Mouse (Mus musculus) hindbrain, embryonic 12.5 days (tissue): Measurements from ENCODE around the gene Myo1d. TPM values are rescaled to one million over a fixed set of nuclear protein-coding genes. Genes with fewer than 3 reads are reported as not detected.
A peak's percentile ranks its signal among the peaks of the same experiment; 100 is the strongest.

Experiments used
- ATAC-seq: fragments of 200-750 bp; cut with Nextera tagmentation; 2 replicates; pipeline ENCODE4 v1.8.0; 2017; ENCODE audit warnings: moderate TSS enrichment; ENCODE audit not compliant: low FRiP score
- H3K27ac ChIP-seq: fragments of 300-500 bp; sonication (generic); 2 replicates; pipeline ENCODE4 v1.5.1; 2016; ENCODE audit warnings: mild to moderate bottlenecking
- H3K27me3 ChIP-seq: fragments of 300-500 bp; sonication (generic); 2 replicates; pipeline ENCODE4 v1.6.1; 2016; ENCODE audit warnings: mild to moderate bottlenecking
- H3K36me3 ChIP-seq: fragments of 300-500 bp; sonication (generic); 2 replicates; pipeline ENCODE4 v1.6.1; 2016; ENCODE audit warnings: mild to moderate bottlenecking
- H3K4me1 ChIP-seq: fragments of 300-500 bp; sonication (generic); 2 replicates; pipeline ENCODE4 v1.6.1; 2016
- H3K4me2 ChIP-seq: fragments of 300-500 bp; sonication (generic); replicated peaks from 2 replicates; pipeline ENCODE4 v1.6.1; 2016; ENCODE audit warnings: mild to moderate bottlenecking
- H3K4me3 ChIP-seq: fragments of 300-500 bp; sonication (generic); 2 replicates; pipeline ENCODE4 v1.5.1; 2016; ENCODE audit warnings: mild to moderate bottlenecking
- H3K9ac ChIP-seq: fragments of 300-500 bp; sonication (generic); 2 replicates; pipeline ENCODE4 v1.6.1; 2016; ENCODE audit warnings: mild to moderate bottlenecking, moderate library complexity
- H3K9me3 ChIP-seq: fragments of 300-500 bp; sonication (generic); replicated peaks from 2 replicates; pipeline ENCODE4 v1.6.1; 2016; ENCODE audit warnings: mild to moderate bottlenecking
- WGBS: fragments of 180-500 bp; shearing (Covaris S2); methylation state at CpG from one replicate; pipeline ENCODE4 v1.1.7; 2016; 5-methylcytosine and 5-hydroxymethylcytosine counted together
- polyA plus RNA-seq: library from polyadenylated mRNA; unstranded; fragments of >200 nt; fragmentation: Nextera tagmentation; extraction: Ambion mirVana; gene quantifications from 2 replicates; pipeline ENCODE4 v1.2.1, GENCODE M21; 2016

The Myo1d gene
- polyA plus RNA-seq, 1 experiment from 2014 or later: 4.5 TPM

- Histone ChIP-seq H3K27ac (peak overlapping the region; percentile 99), H3K4me2 (peak overlapping the region; percentile 31), H3K4me1 (peaks cover 45% of the 10 kb centered on the region), H3K9ac (peak overlapping the region; percentile 47; the same call in 1 of the 2 replicates), H3K36me3 (no peaks in the 10 kb centered on the region), H3K9me3 (no peaks in the 10 kb centered on the region), H3K27me3 (no peaks in the 10 kb centered on the region), H3K4me3 (no peak overlapping the region)
- 34% methylated on average over 6 of the region's 6 CpGs for WGBS
- peak; percentile 44; the same call in 1 of the 2 replicates for ATAC-seq
Observed at GRCm38 (mm10) chr11:80504519-80505385, 275.1 kb downstream of the Myo1d start.

- H3K4me2 ChIP-seq: peak overlapping the region; percentile 31
- no peaks in the 10 kb centered on the region for H3K9me3 ChIP-seq
- peaks cover 49% of the 10 kb centered on the region for H3K4me1 ChIP-seq
- 13% methylated on average over 13 of the region's 13 CpGs for WGBS
- H3K27ac ChIP-seq: peak overlapping the region; percentile 99
- H3K36me3 ChIP-seq: no peaks in the 10 kb centered on the region
- H3K9ac ChIP-seq: peak overlapping the region; percentile 53; the same call in 1 of the 2 replicates
- peak; percentile 95 for ATAC-seq
- no peaks in the 10 kb centered on the region for H3K27me3 ChIP-seq
- no peak overlapping the region for H3K4me3 ChIP-seq
Observed at GRCm38 (mm10) chr11:80503726-80504452, 275.9 kb downstream of the Myo1d start.

- H3K4me1 ChIP-seq: peaks cover 50% of the 10 kb centered on the region
- no peaks in the 10 kb centered on the region for H3K9me3 ChIP-seq
- 0 out of 2 replicates have a peak overlapping the region, but pooled peaks have one; percentile 53 for H3K9ac ChIP-seq
- WGBS: 76% methylated on average over 6 of the region's 6 CpGs
- H3K4me3 ChIP-seq: no peak overlapping the region
- H3K27me3 ChIP-seq: no peaks in the 10 kb centered on the region
- H3K27ac ChIP-seq: peak overlapping the region; percentile 99
- no peaks in the 10 kb centered on the region for H3K36me3 ChIP-seq
- ATAC-seq: no peak
- peak overlapping the region; percentile 31; the same call in 1 of the 2 replicates for H3K4me2 ChIP-seq
Observed at GRCm38 (mm10) chr11:80503281-80503680, 276.5 kb downstream of the Myo1d start.

- WGBS: 78% methylated on average over 4 of the region's 4 CpGs
- peaks cover 40% of the 10 kb centered on the region for H3K4me1 ChIP-seq
Observed at GRCm38 (mm10) chr11:80499550-80499952, 280.3 kb downstream of the Myo1d start.

GRCm38 (mm10) chr11:80498328-80499070 is 281.3 kb downstream of the Myo1d start:
- H3K9me3 ChIP-seq: no peaks in the 10 kb centered on the region
- H3K36me3 ChIP-seq: no peaks in the 10 kb centered on the region
- 0 out of 2 replicates have a peak overlapping the region, but pooled peaks have one; percentile 3 for H3K4me2 ChIP-seq
- H3K27ac ChIP-seq: peak overlapping the region; percentile 62
- peaks cover 30% of the 10 kb centered on the region for H3K4me1 ChIP-seq
- 42% methylated on average over 11 of the region's 11 CpGs for WGBS
- no peak overlapping the region; the same call in 1 of the 2 replicates for H3K9ac ChIP-seq
- ATAC-seq: 0 out of 2 replicates have a peak, but pooled peaks have one; percentile 38
- no peak overlapping the region for H3K4me3 ChIP-seq
- no peaks in the 10 kb centered on the region for H3K27me3 ChIP-seq

More at GRCm38 (mm10) chr11:80499550-80499952, 280.3 kb downstream of the Myo1d start:
- Histone ChIP-seq H3K4me3 (no peak overlapping the region), H3K27me3 (no peaks in the 10 kb centered on the region), H3K9ac (no peak overlapping the region), H3K36me3 (no peaks in the 10 kb centered on the region), H3K9me3 (no peaks in the 10 kb centered on the region), H3K4me2 (no peak overlapping the region), H3K27ac (peak overlapping the region; percentile 62; the same call in 1 of the 2 replicates)
- ATAC-seq: no peak

GRCm38 (mm10) chr11:80497225-80497919 is 282.5 kb downstream of the Myo1d start:
- Histone ChIP-seq H3K9me3 (no peaks in the 10 kb centered on the region), H3K36me3 (no peaks in the 10 kb centered on the region), H3K27ac (no peak overlapping the region), H3K4me2 (no peak overlapping the region), H3K4me1 (peaks cover 25% of the 10 kb centered on the region), H3K27me3 (no peaks in the 10 kb centered on the region), H3K9ac (no peak overlapping the region), H3K4me3 (no peak overlapping the region)
- WGBS: 80% methylated on average over 10 of the region's 10 CpGs
- no peak for ATAC-seq

- Histone ChIP-seq H3K4me1 (peaks cover 25% of the 10 kb centered on the region), H3K4me2 (no peak overlapping the region), H3K4me3 (no peak overlapping the region), H3K36me3 (no peaks in the 10 kb centered on the region), H3K9ac (no peak overlapping the region), H3K9me3 (no peaks in the 10 kb centered on the region), H3K27ac (no peak overlapping the region), H3K27me3 (no peaks in the 10 kb centered on the region)
- ATAC-seq: no peak
- WGBS: 78% methylated on average over 1 of the region's 1 CpGs
Observed at GRCm38 (mm10) chr11:80496640-80497039, 283.2 kb downstream of the Myo1d start.

- Histone ChIP-seq H3K27ac (no peak overlapping the region), H3K27me3 (no peaks in the 10 kb centered on the region), H3K4me2 (no peak overlapping the region), H3K9ac (no peak overlapping the region), H3K36me3 (no peaks in the 10 kb centered on the region), H3K4me1 (peaks cover 27% of the 10 kb centered on the region), H3K4me3 (no peak overlapping the region), H3K9me3 (no peaks in the 10 kb centered on the region)
- no peak for ATAC-seq
- WGBS: 92% methylated on average over 6 of the region's 6 CpGs
Observed at GRCm38 (mm10) chr11:80495972-80496371, 283.9 kb downstream of the Myo1d start.

GRCm38 (mm10) chr11:80494852-80495251 is 285.0 kb downstream of the Myo1d start:
- no peaks in the 10 kb centered on the region for H3K36me3 ChIP-seq
- WGBS: 73% methylated on average over 9 of the region's 9 CpGs
- no peak overlapping the region for H3K27ac ChIP-seq
- no peak for ATAC-seq
- no peak overlapping the region for H3K4me2 ChIP-seq
- no peak overlapping the region for H3K4me3 ChIP-seq
- H3K9me3 ChIP-seq: no peaks in the 10 kb centered on the region
- peaks cover 5% of the 10 kb centered on the region; the same call in 1 of the 2 replicates for H3K27me3 ChIP-seq
- no peak overlapping the region for H3K9ac ChIP-seq
- H3K4me1 ChIP-seq: peaks cover 28% of the 10 kb centered on the region

- H3K4me3 ChIP-seq: no peak overlapping the region
- 91% methylated on average over 5 of the region's 5 CpGs for WGBS
- no peak overlapping the region for H3K27ac ChIP-seq
- no peaks in the 10 kb centered on the region for H3K36me3 ChIP-seq
- no peak for ATAC-seq
- peaks cover 28% of the 10 kb centered on the region for H3K4me1 ChIP-seq
- H3K27me3 ChIP-seq: peaks cover 5% of the 10 kb centered on the region; the same call in 1 of the 2 replicates
- no peak overlapping the region for H3K9ac ChIP-seq
- H3K4me2 ChIP-seq: no peak overlapping the region
- H3K9me3 ChIP-seq: no peaks in the 10 kb centered on the region
Observed at GRCm38 (mm10) chr11:80493186-80493585, 286.6 kb downstream of the Myo1d start.

GRCm38 (mm10) chr11:80490831-80491230 is 289.0 kb downstream of the Myo1d start:
- no peaks in the 10 kb centered on the region for H3K36me3 ChIP-seq
- peaks cover 5% of the 10 kb centered on the region; the same call in 1 of the 2 replicates for H3K27me3 ChIP-seq
- 69% methylated on average over 10 of the region's 10 CpGs for WGBS
- H3K9ac ChIP-seq: no peak overlapping the region
- H3K27ac ChIP-seq: no peak overlapping the region
- no peak overlapping the region for H3K4me2 ChIP-seq
- no peaks in the 10 kb centered on the region for H3K9me3 ChIP-seq
- H3K4me3 ChIP-seq: no peak overlapping the region
- H3K4me1 ChIP-seq: peaks cover 33% of the 10 kb centered on the region
- no peak for ATAC-seq
